Mouse (Mus musculus): ENCODE results near the gene Glrx5. TPM values are rescaled to one million over a fixed set of nuclear protein-coding genes. Genes with fewer than 3 reads are reported as not detected.

The Glrx5 gene
- total and polyA plus RNA-seq, 3 experiments: 38.5 to 112 (median 79.5) TPM

DNA sequence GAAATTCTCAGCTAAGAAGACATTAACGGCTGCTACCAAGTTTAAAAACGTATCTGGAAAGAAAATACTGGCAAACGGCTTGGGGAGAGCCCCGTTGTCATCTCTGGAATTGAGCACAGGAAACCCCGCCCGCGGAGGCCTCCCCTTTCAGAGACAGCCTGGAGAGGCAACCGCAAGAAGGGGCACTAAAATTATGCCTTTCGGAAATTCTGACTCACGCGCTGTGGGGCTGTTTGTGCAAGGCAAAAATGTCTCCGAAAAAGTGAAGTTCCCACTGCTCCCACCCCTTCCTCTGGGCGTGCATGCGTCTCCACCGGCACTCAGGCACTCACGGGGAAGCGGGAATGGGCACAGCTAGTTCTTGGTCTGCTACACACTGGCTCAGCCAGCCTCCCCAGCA, 19.4 kb upstream of the Glrx5 start:
- Histone ChIP-seq H3K79me2 (replicated peaks; ENCODE audit: control insufficient read depth, extremely low read depth, insufficient read depth, poor library complexity, severe bottlenecking) (peaks cover 7% of the 10 kb centered on the region), H3K9ac (ENCODE audit: insufficient read depth, low read depth) (peak overlapping the region; percentile 31; the same call in 1 of the 2 replicates), H3K4me3 (replicated peaks in 1 of 3; ENCODE audit: low read depth in 2 of 3, low read length in 2 of 3, poor library complexity in 1 of 3) (peak overlapping the region; percentile 17 to 58 (median 43)), H3K9me3 (replicated peaks; ENCODE audit: low read length) (peaks cover 3% of the 10 kb centered on the region), H3K27ac (ENCODE audit: insufficient read depth, low read depth) (peak overlapping the region; percentile 94), H3K4me1 (ENCODE audit: control insufficient read depth in 1 of 2, insufficient read depth in 2 of 2) (peaks cover 22 to 70% of the 10 kb centered on the region in 2 experiments), H3K4me2 (ENCODE audit: insufficient read depth, low read depth, poor library complexity, severe bottlenecking) (peak overlapping the region; percentile 92), H3K36me3 (replicated peaks in 1 of 2; ENCODE audit: control insufficient read depth in 1 of 2, insufficient read depth in 1 of 2, low read length in 1 of 2) (no peaks in the 10 kb centered on the region), H3K27me3 (replicated peaks) (no peaks in the 10 kb centered on the region)
- dilution Hi-C loops (cut with MboI; ENCODE audit: extremely low pct_ligation_motif_present, extremely low pct_unique_long_range_greater_than_20kb, low sequenced_read_pairs): no loop called here
- DNase-seq (ENCODE audit: extremely low read depth): peak; percentile 99
- TF ChIP-seq RCOR1 (conservative IDR thresholded peaks at IDR 0.05; ENCODE audit: low read depth, low read length) (peak; percentile 96), IRF4 (IDR thresholded peaks at IDR 0.05; ENCODE audit: low read depth, low read length) (peak; percentile 99), TCF12 (IDR thresholded peaks at IDR 0.05; ENCODE audit: low read depth, low read length) (peak; percentile 97), ZMIZ1 (IDR thresholded peaks at IDR 0.05; ENCODE audit: low read depth, low read length) (peak; percentile 29; the same call in 1 of the 2 replicates), MYC (IDR thresholded peaks at IDR 0.05; ENCODE audit: low read depth, low read length) (no peak), SMC3 (IDR thresholded peaks at IDR 0.05; ENCODE audit: low read depth, low read length) (peak; percentile 27), JUND (conservative IDR thresholded peaks at IDR 0.05; ENCODE audit: low read depth, low read length) (peak; percentile 97), MXI1 (IDR thresholded peaks at IDR 0.05; ENCODE audit: low read depth, low read length) (no peak), USF2 (conservative IDR thresholded peaks at IDR 0.05; ENCODE audit: low read depth, low read length) (no peak), MAFK (IDR thresholded peaks at IDR 0.05; ENCODE audit: insufficient replicate concordance, low read length) (peak; percentile 80), ZC3H11A (IDR thresholded peaks at IDR 0.05; ENCODE audit: low read depth, low read length) (no peak; the same call in 1 of the 2 replicates), MAX (IDR thresholded peaks at IDR 0.05; ENCODE audit: low read length) (peak; percentile 37), ELF1 (IDR thresholded peaks at IDR 0.05; ENCODE audit: low read depth, low read length) (peak; percentile 48; the same call in 1 of the 2 replicates), EP300 (IDR thresholded peaks at IDR 0.05; ENCODE audit: low read length) (peak; percentile 99), MEF2A (IDR thresholded peaks at IDR 0.05; ENCODE audit: borderline replicate concordance, low read depth, low read length) (peak; percentile 99), NELFE (IDR thresholded peaks at IDR 0.05; ENCODE audit: low read depth, low read length) (no peak), CTCF (conservative IDR thresholded peaks at IDR 0.05 in 1 of 2, IDR thresholded peaks at IDR 0.05 in 1 of 2; ENCODE audit: low read depth in 2 of 2, low read length in 2 of 2) (no peak), ETS1 (conservative IDR thresholded peaks at IDR 0.05; ENCODE audit: low read depth, low read length) (peak; percentile 98), SIN3A (IDR thresholded peaks at IDR 0.05; ENCODE audit: low read length) (peak; percentile 88), ZKSCAN1 (IDR thresholded peaks at IDR 0.05; ENCODE audit: borderline replicate concordance, low read depth, low read length) (no peak), BHLHE40 (IDR thresholded peaks at IDR 0.05; ENCODE audit: low read depth, low read length) (peak; percentile 95), MAZ (IDR thresholded peaks at IDR 0.05; ENCODE audit: low read depth, low read length) (peak; percentile 100), CHD2 (IDR thresholded peaks at IDR 0.05; ENCODE audit: low read length) (peak; percentile 93), NRF1 (IDR thresholded peaks at IDR 0.05; ENCODE audit: low read depth, low read length) (no peak; the same call in 1 of the 2 replicates), ZNF384 (IDR thresholded peaks at IDR 0.05; ENCODE audit: low read depth, low read length) (no peak), GABPA (IDR thresholded peaks at IDR 0.05; ENCODE audit: insufficient replicate concordance, low read depth, low read length) (no peak), PAX5 (IDR thresholded peaks at IDR 0.05; ENCODE audit: low read length) (no peak), TBP (conservative IDR thresholded peaks at IDR 0.05; ENCODE audit: low read depth, low read length) (no peak), JUN (IDR thresholded peaks at IDR 0.05; ENCODE audit: insufficient read depth, low read depth, low read length) (peak; percentile 98), RAD21 (IDR thresholded peaks at IDR 0.05; ENCODE audit: low read depth, low read length) (no peak; the same call in 1 of the 2 replicates), KAT2A (IDR thresholded peaks at IDR 0.05; ENCODE audit: insufficient replicate concordance, low read length) (no peak), CHD1 (IDR thresholded peaks at IDR 0.05; ENCODE audit: low read depth, low read length) (no peak), POLR2AphosphoS2 (IDR thresholded peaks at IDR 0.05; ENCODE audit: low read depth, low read length) (no peak), E2F4 (IDR thresholded peaks at IDR 0.05; ENCODE audit: insufficient replicate concordance, low read depth, low read length) (no peak), POLR2A (IDR thresholded peaks at IDR 0.05; ENCODE audit: low read depth, low read length) (peak; percentile 21; the same call in 1 of the 2 replicates), USF1 (IDR thresholded peaks at IDR 0.05; ENCODE audit: low read depth, low read length) (no peak), HCFC1 (IDR thresholded peaks at IDR 0.05; ENCODE audit: low read depth, low read length) (peak; percentile 62), UBTF (IDR thresholded peaks at IDR 0.05; ENCODE audit: low read depth, low read length) (no peak)
- in situ Hi-C loops (cut with MboI; ENCODE audit: low pct_ligation_motif_present, low pct_unique_long_range_greater_than_20kb, low sequenced_read_pairs): no loop called here

Data from CH12.LX (cell line).